Mouse (Mus musculus): ENCODE measurements around the gene Pgm1. TPM values are rescaled to one million over a fixed set of nuclear protein-coding genes. Genes with fewer than 3 reads are reported as not detected.

The Pgm1 gene
- polyA plus RNA-seq, 2 experiments = 26.1 to 53.2 TPM

- H3K9ac ChIP-seq (replicated peaks) = no peak overlapping the region
- ATAC-seq (ENCODE audit: insufficient read depth) (no peak), DNase-seq (ENCODE audit: low read depth in 3 of 3, low spot score in 3 of 3) (no peak)
- peaks cover 0 to 9% of the 10 kb centered on the region in 2 experiments; a peak in 2 of 4 replicates for H3K4me1 ChIP-seq (replicated peaks; ENCODE audit: control insufficient read depth in 2 of 2, insufficient read depth in 2 of 2, low read length in 1 of 2)
- WGBS (ENCODE audit: insufficient replicate concordance) = 76% methylated on average over 7 of the region's 7 CpGs
- no peak overlapping the region for H3K4me2 ChIP-seq (ENCODE audit: low read depth)
- no peak for TF ChIP-seq EP300 (IDR thresholded peaks at IDR 0.05; ENCODE audit: low read depth)
- no peak for TF ChIP-seq CTCF (IDR thresholded peaks at IDR 0.05; ENCODE audit: low read depth)
- no peak overlapping the region for H3K27ac ChIP-seq
- no peaks in the 10 kb centered on the region for H3K36me3 ChIP-seq (replicated peaks; ENCODE audit: control insufficient read depth, insufficient read depth, low read depth)
- no peak overlapping the region for H3K4me3 ChIP-seq (ENCODE audit: insufficient read depth in 1 of 2, low read depth in 2 of 2, low read length in 2 of 2)
- no peaks in the 10 kb centered on the region for H3K27me3 ChIP-seq (ENCODE audit: control insufficient read depth, insufficient read depth, low read length)
- no peaks in the 10 kb centered on the region for H3K9me3 ChIP-seq (ENCODE audit: control insufficient read depth, low read length)
These were observed 5.6 kb downstream of the Pgm1 start for GRCm38 (mm10) chr4:99934859-99935258.

DNA sequence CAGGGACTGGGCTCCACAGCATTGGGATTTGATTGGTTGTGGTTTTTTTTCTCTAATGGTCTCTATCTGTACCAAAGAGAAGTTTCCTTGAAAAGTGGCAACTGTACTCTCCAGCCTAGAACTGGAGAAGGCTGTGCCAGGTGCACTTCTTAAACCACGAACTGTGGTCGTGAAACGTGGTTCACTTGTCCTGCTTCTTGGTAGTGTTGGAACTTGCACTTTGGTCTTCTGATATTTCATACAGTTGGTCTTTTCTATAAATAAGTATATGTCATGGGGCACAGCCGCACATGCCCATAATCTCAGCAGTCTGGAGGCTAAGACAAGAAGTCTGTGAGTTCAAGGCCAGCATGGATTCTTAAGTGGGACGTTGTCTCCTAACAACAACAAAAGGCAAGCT is 7.1 kb downstream of the Pgm1 start:
- no peaks in the 10 kb centered on the region for H3K36me3 ChIP-seq (replicated peaks; ENCODE audit: control insufficient read depth, insufficient read depth, low read depth)
- H3K9me3 ChIP-seq (ENCODE audit: control insufficient read depth, low read length) = no peaks in the 10 kb centered on the region
- DNase-seq (ENCODE audit: low read depth in 3 of 3, low spot score in 3 of 3) (no peak), ATAC-seq (ENCODE audit: insufficient read depth) (no peak)
- H3K27me3 ChIP-seq (ENCODE audit: control insufficient read depth, insufficient read depth, low read length) = no peaks in the 10 kb centered on the region
- peaks cover 0 to 4% of the 10 kb centered on the region in 2 experiments; a peak in 2 of 4 replicates for H3K4me1 ChIP-seq (replicated peaks; ENCODE audit: control insufficient read depth in 2 of 2, insufficient read depth in 2 of 2, low read length in 1 of 2)
- H3K9ac ChIP-seq (replicated peaks) = no peak overlapping the region
- H3K4me3 ChIP-seq (ENCODE audit: insufficient read depth in 1 of 2, low read depth in 2 of 2, low read length in 2 of 2) = no peak overlapping the region
- 60% methylated on average over 5 of the region's 5 CpGs for WGBS (ENCODE audit: insufficient replicate concordance)
- H3K27ac ChIP-seq = no peak overlapping the region
- H3K4me2 ChIP-seq (ENCODE audit: low read depth) = no peak overlapping the region
- TF ChIP-seq EP300 (IDR thresholded peaks at IDR 0.05; ENCODE audit: low read depth) (no peak), CTCF (IDR thresholded peaks at IDR 0.05; ENCODE audit: low read depth) (no peak)

- Histone ChIP-seq H3K36me3 (replicated peaks; ENCODE audit: control insufficient read depth, insufficient read depth, low read depth) (no peaks in the 10 kb centered on the region), H3K9me3 (ENCODE audit: control insufficient read depth, low read length) (no peaks in the 10 kb centered on the region), H3K27me3 (ENCODE audit: control insufficient read depth, insufficient read depth, low read length) (no peaks in the 10 kb centered on the region), H3K27ac (no peak overlapping the region), H3K4me3 (ENCODE audit: insufficient read depth in 1 of 2, low read depth in 2 of 2, low read length in 2 of 2) (no peak overlapping the region), H3K9ac (replicated peaks) (no peak overlapping the region), H3K4me2 (ENCODE audit: low read depth) (no peak overlapping the region), H3K4me1 (replicated peaks; ENCODE audit: control insufficient read depth in 2 of 2, insufficient read depth in 2 of 2, low read length in 1 of 2) (peaks cover 0 to 3% of the 10 kb centered on the region in 2 experiments; a peak in 1 of 4 replicates)
- WGBS (ENCODE audit: insufficient replicate concordance) = 64% methylated on average over 16 of the region's 16 CpGs
- ATAC-seq (ENCODE audit: insufficient read depth) = no peak
- DNase-seq (ENCODE audit: low read depth in 3 of 3, low spot score in 3 of 3) = no peak
- TF ChIP-seq EP300 (IDR thresholded peaks at IDR 0.05; ENCODE audit: low read depth) = no peak
These were observed 10.7 kb downstream of the Pgm1 start for GRCm38 (mm10) chr4:99939711-99940505.

GRCm38 (mm10) chr4:99941655-99942414 is 12.6 kb downstream of the Pgm1 start:
- H3K9ac ChIP-seq (replicated peaks) = no peak overlapping the region
- H3K27ac ChIP-seq = no peak overlapping the region
- peaks cover 0 to 3% of the 10 kb centered on the region in 2 experiments; a peak in 1 of 4 replicates for H3K4me1 ChIP-seq (replicated peaks; ENCODE audit: control insufficient read depth in 2 of 2, insufficient read depth in 2 of 2, low read length in 1 of 2)
- DNase-seq (ENCODE audit: low read depth in 3 of 3, low spot score in 3 of 3) (no peak), ATAC-seq (ENCODE audit: insufficient read depth) (peak; percentile 34; the same call in 1 of the 2 replicates)
- H3K9me3 ChIP-seq (ENCODE audit: control insufficient read depth, low read length) = no peaks in the 10 kb centered on the region
- H3K27me3 ChIP-seq (ENCODE audit: control insufficient read depth, insufficient read depth, low read length) = no peaks in the 10 kb centered on the region
- no peak overlapping the region for H3K4me2 ChIP-seq (ENCODE audit: low read depth)
- H3K4me3 ChIP-seq (ENCODE audit: insufficient read depth in 1 of 2, low read depth in 2 of 2, low read length in 2 of 2) = no peak overlapping the region
- 59% methylated on average over 10 of the region's 10 CpGs for WGBS (ENCODE audit: insufficient replicate concordance)
- no peaks in the 10 kb centered on the region for H3K36me3 ChIP-seq (replicated peaks; ENCODE audit: control insufficient read depth, insufficient read depth, low read depth)
- TF ChIP-seq EP300 (IDR thresholded peaks at IDR 0.05; ENCODE audit: low read depth) = no peak
- peak; percentile 39 for TF ChIP-seq CTCF (IDR thresholded peaks at IDR 0.05; ENCODE audit: low read depth)

DNA sequence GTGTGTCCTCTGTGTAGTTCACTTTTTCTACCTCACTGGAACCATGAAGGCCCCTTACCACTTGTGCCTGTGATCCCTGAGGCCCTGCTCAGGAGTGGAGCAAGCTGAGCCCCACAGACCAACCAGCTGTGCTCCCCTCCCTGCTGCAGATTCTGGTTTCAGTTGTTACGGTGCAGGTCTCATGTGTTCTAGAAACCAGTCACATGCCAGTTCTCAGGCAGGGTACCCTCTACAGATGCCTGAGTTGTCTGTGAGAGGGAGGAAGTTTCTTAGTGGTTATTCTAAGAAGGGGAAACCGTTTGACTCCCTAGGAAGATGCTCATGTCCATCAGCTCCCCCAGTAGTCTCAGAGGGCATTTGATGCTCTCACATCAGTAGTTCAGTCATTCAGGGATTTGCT is 15.4 kb downstream of the Pgm1 start:
- H3K4me3 ChIP-seq (ENCODE audit: insufficient read depth in 1 of 2, low read depth in 2 of 2, low read length in 2 of 2) = no peak overlapping the region
- H3K9ac ChIP-seq (replicated peaks) = no peak overlapping the region
- no peak overlapping the region for H3K4me2 ChIP-seq (ENCODE audit: low read depth)
- no peak for DNase-seq (ENCODE audit: low read depth in 3 of 3, low spot score in 3 of 3)
- H3K27me3 ChIP-seq (ENCODE audit: control insufficient read depth, insufficient read depth, low read length) = no peaks in the 10 kb centered on the region
- H3K4me1 ChIP-seq (replicated peaks; ENCODE audit: control insufficient read depth in 2 of 2, insufficient read depth in 2 of 2, low read length in 1 of 2) = peaks cover 0 to under 1% of the 10 kb centered on the region in 2 experiments; a peak in 1 of 4 replicates
- ATAC-seq (ENCODE audit: insufficient read depth) = no peak
- H3K9me3 ChIP-seq (ENCODE audit: control insufficient read depth, low read length) = no peaks in the 10 kb centered on the region
- no peak for TF ChIP-seq EP300 (IDR thresholded peaks at IDR 0.05; ENCODE audit: low read depth)
- no peak overlapping the region for H3K27ac ChIP-seq
- 41% methylated on average over 2 of the region's 2 CpGs for WGBS (ENCODE audit: insufficient replicate concordance)
- H3K36me3 ChIP-seq (replicated peaks; ENCODE audit: control insufficient read depth, insufficient read depth, low read depth) = no peaks in the 10 kb centered on the region

Data from liver, embryonic 14.5 days (tissue).